Mouse (Mus musculus): Measurements from ENCODE around the gene Ppp1r3e. TPM values are rescaled to one million over a fixed set of nuclear protein-coding genes. Genes with fewer than 3 reads are reported as not detected.

Gene Ppp1r3e
- total RNA-seq, 4 experiments from 2014 or later, result 18.5 to 26.6 (median 21.6) TPM

DNA sequence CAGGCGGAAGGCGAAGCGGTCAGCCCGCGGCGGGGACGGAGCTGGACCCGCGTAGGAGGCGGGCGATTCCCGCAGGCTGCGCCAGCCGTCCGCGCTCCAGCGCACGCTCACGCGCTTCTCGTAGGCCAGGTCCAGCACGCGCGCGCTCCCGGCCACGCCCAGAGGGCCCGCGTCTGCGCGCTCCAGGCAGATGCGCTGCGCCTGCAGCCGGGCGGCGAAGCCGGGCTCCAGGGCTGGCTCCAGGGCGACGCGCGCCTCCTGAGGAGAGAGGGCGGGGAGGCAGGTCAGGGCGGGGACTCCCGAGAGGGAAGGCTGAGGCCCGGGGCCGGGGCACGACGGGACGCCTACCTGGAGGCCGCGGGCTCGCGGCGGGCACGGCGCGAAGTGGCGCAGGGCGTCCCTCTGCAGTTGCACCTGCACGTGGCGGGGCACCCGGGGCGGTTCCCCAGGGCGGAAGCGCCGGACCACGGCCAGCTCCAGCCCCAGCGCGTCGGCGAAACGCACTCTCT, 757 bp downstream of the Ppp1r3e start:
- DNase-seq, result peak; percentile 90

DNA sequence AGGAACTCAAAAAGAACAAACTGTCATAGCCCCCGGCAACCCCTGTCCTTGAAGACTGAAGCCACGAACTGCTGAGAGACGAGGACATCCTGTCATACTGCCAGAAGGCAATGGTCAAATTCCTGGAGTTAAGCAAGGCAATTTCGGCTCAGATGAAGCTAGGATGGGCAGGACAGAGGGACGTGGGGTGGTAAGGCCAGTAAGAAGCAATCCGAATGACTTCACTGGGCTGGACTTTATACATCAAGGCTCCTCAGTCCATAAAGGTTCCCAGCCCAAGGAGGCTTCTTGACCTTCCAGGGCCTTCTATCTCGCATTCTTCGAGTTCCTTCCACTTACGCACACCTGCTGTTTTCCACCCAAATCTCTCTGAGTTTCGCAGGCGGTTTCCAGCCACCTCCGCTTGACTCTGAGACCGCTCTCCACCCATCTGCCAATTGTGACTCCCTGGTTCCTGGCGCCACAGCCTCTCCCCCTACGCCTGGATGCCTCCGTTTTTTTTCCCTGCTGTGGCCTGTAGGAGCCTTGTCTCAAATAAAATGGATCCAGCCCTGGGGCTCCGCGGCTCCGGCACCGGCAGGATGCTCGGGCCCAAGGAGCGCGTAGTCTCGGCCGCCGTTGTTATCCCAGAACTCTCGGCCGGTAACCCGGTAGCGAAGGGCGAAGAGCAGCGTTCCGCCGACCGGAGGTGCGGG, 1.4 kb downstream of the Ppp1r3e start:
- DNase-seq, result no peak

DNA sequence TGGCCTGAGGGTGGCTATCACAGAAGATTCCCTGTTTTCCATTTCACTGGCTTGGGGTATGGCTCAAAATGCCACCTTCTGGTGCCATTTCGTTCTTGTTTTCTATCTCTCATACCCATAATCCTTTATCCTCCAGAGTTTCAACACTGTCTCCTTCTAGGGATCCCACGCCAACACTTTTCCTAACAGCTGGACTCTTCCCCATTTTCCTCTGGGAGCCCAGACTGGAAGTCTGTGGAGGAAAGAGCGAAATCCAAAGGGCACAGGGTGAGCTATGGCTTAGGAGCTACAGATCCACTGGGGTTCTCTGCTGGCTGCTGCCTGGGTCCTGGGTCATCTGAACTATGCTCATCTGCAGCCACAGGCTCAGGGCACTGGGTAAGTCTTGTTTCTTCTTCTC, 3.2 kb downstream of the Ppp1r3e start:
- no peak for DNase-seq

DNA sequence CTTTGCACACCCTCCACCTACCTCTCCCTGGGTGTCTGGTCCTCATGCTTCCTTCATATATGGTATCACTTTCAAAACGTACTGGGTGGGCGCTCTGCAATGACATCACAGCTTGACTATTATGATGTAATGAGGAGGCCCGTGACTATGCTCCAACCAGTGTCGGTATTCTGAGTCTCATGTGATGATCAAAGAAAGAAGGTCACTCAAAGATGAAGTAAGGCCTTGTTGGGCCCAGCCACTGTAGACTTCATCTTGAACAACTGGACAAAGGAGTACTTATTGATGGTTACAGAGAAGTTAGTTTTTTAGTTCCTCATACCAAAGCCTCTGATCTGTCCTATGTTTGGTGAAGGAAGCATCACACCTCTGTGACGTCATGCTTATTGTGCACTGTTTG, 6.5 kb downstream of the Ppp1r3e start, which contains the start of gene Homez:
Gene Homez (minus strand): TSS at position 101 of the 400 bp plus-strand sequence.
- no peak for DNase-seq

DNA sequence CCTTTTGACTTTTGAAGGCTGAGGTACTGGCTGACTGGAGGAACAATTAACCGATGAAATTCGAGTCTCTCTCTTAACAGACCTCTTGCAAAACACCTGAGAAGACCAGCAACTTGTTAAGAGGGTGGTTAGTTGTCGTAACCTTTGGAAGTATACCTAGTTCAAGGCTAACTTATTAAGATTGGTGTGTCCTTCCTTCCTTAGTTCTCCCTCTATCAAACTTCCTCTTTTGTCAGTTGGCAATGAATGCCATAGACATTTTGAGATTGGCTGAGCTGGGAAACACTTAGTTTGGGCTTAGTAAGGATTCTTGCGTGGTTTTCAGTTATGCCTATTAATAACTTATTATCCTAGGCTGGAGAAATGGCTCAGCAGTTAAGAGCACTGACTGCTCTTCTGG, 9.3 kb downstream of the Ppp1r3e start:
- DNase-seq, result no peak

DNA sequence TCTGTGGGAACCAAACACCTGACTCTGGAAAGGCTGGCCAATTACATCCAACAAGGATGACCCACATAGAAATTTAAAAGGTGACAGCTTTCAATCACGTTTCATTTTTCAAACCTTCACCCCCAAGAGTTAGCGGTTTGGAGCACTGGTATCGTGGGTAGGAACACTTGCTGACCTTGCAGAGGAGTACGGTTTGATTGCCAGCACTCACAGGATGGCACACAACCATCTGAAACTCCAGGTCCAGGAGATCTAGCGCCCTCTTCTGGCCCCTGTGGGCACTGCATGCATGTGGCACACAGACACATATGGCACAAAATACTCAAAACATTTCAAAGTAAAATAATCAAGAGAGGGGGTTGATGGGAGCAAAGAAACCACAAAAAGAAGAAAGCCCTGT, 10.4 kb downstream of the Ppp1r3e start:
- no peak for DNase-seq

DNA sequence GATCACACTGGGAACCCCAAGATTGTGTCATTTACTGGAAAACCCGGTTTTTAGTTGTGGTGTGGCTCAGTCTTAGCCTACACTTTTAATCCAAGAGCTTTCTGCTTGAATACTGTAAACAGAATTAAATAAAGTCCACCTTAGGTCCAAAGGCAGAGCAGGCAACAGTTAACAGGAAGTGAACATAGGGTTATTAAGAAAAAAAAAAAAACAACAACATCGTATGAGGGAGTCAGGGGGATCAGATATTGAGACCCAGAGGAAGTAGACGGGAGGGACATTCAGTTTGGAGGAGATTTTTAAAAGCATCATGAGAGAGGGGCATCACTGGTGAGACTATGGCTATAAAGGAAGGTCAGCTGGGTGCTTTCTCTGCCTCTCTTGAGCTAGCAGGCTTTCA, 11.1 kb downstream of the Ppp1r3e start:
- no peak for DNase-seq

DNA sequence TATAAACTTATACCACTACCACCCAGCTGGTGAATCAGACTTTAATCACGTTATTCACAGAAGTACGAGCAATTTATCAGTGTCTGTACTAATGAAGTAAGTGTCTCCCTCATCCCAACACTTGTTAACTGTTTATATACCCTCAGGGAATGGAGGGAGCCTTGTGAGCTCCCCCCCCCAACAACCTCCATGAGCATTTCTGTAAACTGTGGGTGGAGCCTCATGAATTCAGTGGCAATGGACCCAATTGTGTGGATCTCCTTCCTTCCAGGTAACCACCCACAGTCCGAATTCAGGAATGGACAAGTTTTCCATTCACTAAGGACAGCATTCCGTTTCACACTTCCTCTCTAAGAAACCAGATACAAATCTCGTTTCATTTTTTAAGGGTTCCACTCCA, 11.7 kb downstream of the Ppp1r3e start:
- no peak for DNase-seq

DNA sequence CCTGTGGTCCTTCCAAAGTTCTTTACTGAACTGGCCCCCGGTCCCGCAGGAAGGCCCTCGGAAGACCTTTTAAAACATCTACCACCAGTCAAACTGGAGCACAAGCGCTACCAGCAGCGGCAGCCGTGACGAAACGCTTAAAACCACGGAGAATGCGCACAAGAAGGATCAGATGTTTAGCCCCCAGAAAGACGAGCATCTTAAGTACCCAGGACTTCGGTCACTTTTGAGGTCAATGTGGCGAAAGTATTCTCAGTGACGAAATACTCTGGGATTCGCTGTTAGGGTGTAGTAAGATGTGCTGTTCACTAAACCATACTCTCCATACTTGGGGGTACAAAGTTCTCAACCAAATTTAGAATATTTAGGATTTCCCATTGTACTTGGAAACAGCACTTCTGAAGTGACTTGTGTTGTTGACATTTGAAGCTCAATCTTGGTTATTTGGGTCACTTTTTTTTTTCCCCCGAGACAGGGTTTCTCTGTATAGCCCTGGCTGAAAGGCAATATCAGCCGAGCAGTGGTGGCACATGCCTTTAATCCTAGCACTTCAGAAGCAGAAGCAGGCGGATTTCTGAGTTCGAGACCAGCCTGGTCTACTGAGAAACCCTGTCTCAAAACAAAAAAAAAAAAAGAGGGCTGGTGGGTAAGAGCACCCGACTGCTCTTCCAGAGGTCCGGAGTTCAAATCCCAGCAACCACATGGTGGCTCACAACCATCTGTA, 12.9 kb downstream of the Ppp1r3e start:
- no peak for DNase-seq

DNA sequence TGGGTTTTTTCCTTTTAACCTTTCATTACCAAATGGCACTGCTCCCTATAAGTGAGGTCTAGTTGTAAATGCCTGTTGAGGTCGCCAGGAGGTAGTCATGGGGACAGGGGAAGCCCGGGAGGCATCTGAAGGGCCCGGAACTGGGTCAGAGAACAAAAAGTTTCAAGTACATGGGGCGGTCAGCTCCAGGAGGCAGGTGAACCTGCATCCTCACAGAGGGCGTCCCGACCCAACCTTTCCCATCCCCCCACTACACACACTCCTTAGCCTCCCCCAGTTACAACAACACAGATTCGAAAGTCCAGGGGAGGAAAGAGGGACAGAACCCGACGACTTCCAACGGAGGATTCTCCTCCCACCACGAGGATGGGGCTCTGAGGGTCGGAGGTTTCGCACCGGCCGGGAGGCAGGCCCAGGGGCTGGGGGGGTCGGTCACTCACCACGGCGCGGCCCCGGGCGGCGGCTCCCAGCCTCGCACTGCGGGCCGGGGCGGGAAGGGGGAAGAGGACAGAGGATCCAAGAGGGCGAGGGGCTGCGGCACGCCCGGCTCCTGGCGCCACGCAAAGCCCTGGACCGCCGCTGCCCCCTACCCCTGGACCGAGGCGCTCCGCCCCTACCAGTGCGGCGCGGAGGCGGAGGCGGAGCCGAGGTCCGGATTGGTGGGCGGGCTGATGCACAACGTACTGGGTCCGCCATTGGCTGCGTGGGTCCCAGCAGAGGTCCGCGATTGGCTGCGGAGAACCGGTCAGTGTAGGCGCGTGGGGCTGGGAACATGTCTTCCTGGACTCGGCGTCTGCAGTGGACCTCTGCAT, 13.6 kb downstream of the Ppp1r3e start:
- peak; percentile 90 for DNase-seq

DNA sequence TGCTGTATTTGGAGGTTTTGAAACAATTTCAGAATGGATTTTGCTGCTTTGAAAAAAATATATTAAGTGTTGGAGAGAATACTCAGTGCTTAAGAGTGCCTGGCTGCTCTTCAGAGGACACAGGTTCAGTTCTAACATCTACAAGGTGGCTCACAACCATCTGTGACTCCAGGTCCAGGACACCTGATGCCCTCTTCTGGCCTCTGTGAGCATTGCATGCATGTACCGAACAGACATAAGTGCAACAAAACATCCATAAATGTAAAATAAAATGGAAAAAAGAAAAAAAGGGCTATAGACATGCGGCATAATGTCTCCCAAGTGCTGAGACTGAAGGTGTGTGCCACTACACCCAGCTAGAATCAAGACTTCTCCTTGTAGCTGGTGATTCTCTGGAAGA, 16.8 kb downstream of the Ppp1r3e start:
- no peak for DNase-seq

DNA sequence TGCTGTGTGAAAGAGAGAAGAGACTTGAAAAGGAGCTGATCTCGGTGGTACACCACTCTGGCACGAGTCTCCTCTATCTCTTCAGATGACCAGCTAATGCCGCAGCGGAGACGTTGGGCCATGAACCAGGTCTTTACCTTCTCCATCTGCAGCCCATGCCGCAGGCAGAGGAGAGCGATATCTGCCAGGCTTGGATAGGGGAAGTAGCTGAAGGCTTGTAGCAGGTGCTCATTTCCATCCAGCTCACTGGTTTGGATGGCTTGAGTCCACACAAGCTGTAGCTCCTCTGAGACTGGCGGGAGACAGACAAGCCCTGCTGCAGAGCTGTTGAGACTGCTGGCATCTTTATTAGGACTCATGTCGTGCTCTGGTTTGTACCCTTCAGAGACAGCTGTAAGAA, 19.5 kb downstream of the Ppp1r3e start:
- no peak for DNase-seq

DNA sequence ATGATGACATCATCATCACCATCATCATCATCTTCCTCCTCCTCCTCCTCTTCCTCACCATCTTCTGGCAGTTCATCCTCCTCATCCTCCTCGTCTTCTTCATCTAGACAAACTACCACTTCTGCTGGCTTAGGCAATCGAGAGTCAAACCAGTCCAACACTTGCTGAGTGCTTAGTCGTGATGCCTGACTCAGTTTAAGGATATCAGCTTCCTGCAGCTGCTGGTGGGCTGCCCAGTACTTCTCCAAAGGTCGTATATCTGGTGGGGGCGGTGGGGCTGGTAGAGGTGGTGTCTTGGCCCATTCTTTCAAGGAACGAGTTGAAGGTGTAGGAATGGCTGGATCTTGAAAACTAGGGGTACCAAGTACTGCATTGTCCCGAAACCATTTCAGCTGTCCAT, 20.6 kb downstream of the Ppp1r3e start:
- no peak for DNase-seq

DNA sequence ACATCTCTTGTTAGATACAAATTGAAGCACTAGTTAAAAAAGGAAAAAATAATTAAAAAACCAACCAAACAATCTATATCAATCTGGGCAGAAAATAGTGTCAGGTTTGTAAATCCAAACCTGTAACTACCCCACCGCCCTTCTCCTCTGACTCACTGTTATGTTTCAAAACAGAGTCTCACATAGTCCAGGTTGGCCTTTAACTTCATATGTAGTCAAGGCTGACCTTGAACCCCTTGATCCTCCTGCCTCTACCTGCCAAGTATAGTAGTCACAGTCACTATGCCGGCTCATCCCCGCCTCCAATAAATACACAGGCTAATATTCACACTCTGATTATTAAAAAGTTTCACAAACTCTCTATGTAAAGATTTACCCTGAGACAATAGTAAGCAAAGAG, 21.6 kb downstream of the Ppp1r3e start:
- no peak for DNase-seq

DNA sequence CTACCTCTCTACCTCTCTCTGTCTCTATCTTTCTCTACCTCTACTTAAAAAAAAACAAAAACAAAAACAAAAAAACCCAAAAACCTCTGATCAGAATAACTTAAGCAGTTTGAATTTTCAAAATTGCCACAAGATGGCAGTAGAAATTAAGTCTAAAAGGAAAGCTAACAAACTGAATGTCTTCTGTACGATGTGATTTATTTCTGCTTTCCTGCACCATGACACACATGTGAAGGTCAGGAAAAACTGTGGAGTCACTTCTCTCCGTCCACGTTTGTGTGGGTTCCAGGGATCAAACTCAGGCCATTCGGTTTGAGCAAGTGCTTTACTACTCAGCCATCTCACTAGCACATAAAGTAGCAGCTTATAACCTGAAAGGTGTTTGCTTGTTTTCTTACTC, 33.9 kb downstream of the Ppp1r3e start:
- DNase-seq, result peak; percentile 24

DNA sequence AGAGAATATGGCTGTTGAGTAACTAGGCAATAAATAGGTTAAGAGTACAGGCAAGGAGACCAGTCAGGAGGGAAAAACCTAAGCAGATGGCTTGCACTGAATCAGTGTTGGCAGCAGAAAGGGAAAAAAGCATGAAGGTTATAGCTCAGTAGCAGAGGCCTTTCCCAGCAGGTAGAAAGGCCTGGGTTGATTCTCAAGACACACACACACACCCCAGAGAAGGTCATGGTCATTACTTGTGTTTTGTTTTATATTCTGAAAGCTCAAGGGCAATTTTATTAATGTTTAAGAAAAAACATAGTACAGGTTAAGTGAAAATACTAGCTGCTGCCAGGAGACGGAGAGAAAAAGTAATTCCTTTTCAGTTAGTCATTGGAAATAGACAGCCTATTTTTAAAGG, 53.6 kb downstream of the Ppp1r3e start:
- DNase-seq, result no peak

Other genes with a start within 250 kb of the Ppp1r3e start
- gene Gm17606, start 236.6 kb downstream of the Ppp1r3e start, total RNA-seq (2022), result not detected
- gene Cdh24, start 236.2 kb downstream of the Ppp1r3e start, total RNA-seq (2022), result 1 to 10 TPM in 2 of 4 experiments, under 1 TPM in 2; 0.46 to 2.0 (median 1.3) TPM
- gene 1700123O20Rik, start 191.3 kb downstream of the Ppp1r3e start, total RNA-seq (2022), result 10 to 100 TPM; 34.2 to 43.9 (median 39.6) TPM
- gene Acin1, start 190.6 kb downstream of the Ppp1r3e start, total RNA-seq (2022), result 100 to 1,000 TPM; 140 to 305 (median 208) TPM
- under 1 TPM in 2 of 4 experiments, not detected in 2; 0.19 to 0.59 TPM for gene Gm29776, start 178.7 kb downstream of the Ppp1r3e start, total RNA-seq (2022)
- gene Cebpe, start 165.4 kb downstream of the Ppp1r3e start, total RNA-seq (2022), result not detected
- 10 to 100 TPM; 26.6 to 51.8 (median 40.3) TPM for gene Slc7a8, start 95.6 kb downstream of the Ppp1r3e start, total RNA-seq (2022)
- gene Rnf212b, start 63.4 kb downstream of the Ppp1r3e start, total RNA-seq (2022), result 1 to 10 TPM in 2 of 4 experiments, under 1 TPM in 2; 0.77 to 1.7 (median 1.2) TPM
- 10 to 100 TPM; 18.7 to 29.2 (median 21.7) TPM for gene Homez, start 6.6 kb downstream of the Ppp1r3e start, total RNA-seq (2022)
- 10 to 100 TPM; 62.9 to 88.0 (median 73.9) TPM for gene Bcl2l2, start 5.8 kb upstream of the Ppp1r3e start, total RNA-seq (2022)
- 1 to 10 TPM in 3 of 4 experiments, under 1 TPM in 1; 0.99 to 9.0 (median 4.4) TPM for gene Gm20521, start 5.9 kb upstream of the Ppp1r3e start, total RNA-seq (2022)
- gene Pabpn1, start 14.9 kb upstream of the Ppp1r3e start, total RNA-seq (2022), result 100 to 1,000 TPM; 157 to 316 (median 238) TPM
- gene Slc22a17, start 35.6 kb upstream of the Ppp1r3e start, total RNA-seq (2022), result 10 to 100 TPM; 44.9 to 81.7 (median 60.3) TPM
- gene Efs, start 48.6 kb upstream of the Ppp1r3e start, total RNA-seq (2022), result 1 to 10 TPM; 2.5 to 4.4 (median 3.2) TPM
- not detected for gene Il25, start 55.1 kb upstream of the Ppp1r3e start, total RNA-seq (2022)
- gene Cmtm5, start 58.7 kb upstream of the Ppp1r3e start, total RNA-seq (2022), result under 1 TPM; 0.42 to 0.67 (median 0.60) TPM
- not detected for gene Myh6, start 89.4 kb upstream of the Ppp1r3e start, total RNA-seq (2022)
- not detected for gene Gm17428, start 99.4 kb upstream of the Ppp1r3e start, total RNA-seq (2022)
- not detected for gene Myh7, start 117.1 kb upstream of the Ppp1r3e start, total RNA-seq (2022)
- 10 to 100 TPM; 35.3 to 44.0 (median 39.4) TPM for gene Ngdn, start 137.9 kb upstream of the Ppp1r3e start, total RNA-seq (2022)
- 10 to 100 TPM in 2 of 4 experiments, 1 to 10 TPM in 2; 6.9 to 17.8 (median 11.7) TPM for gene Zfhx2, start 214.8 kb upstream of the Ppp1r3e start, total RNA-seq (2022)
- gene Thtpa, start 217.2 kb upstream of the Ppp1r3e start, total RNA-seq (2022), result 10 to 100 TPM; 16.1 to 22.6 (median 21.0) TPM
- gene Ap1g2, start 229.0 kb upstream of the Ppp1r3e start, total RNA-seq (2022), result 10 to 100 TPM; 24.5 to 29.3 (median 26.0) TPM
- gene Jph4, start 239.4 kb upstream of the Ppp1r3e start, total RNA-seq (2022), result 1 to 10 TPM; 3.3 to 6.9 (median 5.3) TPM

Data from adrenal gland, adult 8-10 months (tissue).